Mouse (Mus musculus) layer of hippocampus, adult 8-10 months (tissue): ENCODE data around the gene Hoxd13. TPM values are rescaled to one million over a fixed set of nuclear protein-coding genes. Genes with fewer than 3 reads are reported as not detected.
A peak's percentile ranks its signal among the peaks of the same experiment; 100 is the strongest.

Experiments
- DNase-seq, 2 experiments: peaks; one replicate each; pipeline ENCODE4 v3.0.0; 2022; ENCODE audit warnings: low spot score in 2 of 2
- total RNA-seq, 4 experiments: library from RNA; stranded (reverse); gene quantifications; 2 replicates each; pipeline ENCODE4 v1.2.4; 2022

The Hoxd13 gene
- total RNA-seq, 4 experiments from 2014 or later = not detected

GRCm38 (mm10) chr2:74660421-74661375 is 7.4 kb upstream of the Hoxd13 start:
- DNase-seq = no peak

- no peak for DNase-seq
Measured at GRCm38 (mm10) chr2:74661685-74662084, 6.4 kb upstream of the Hoxd13 start.

- DNase-seq = peak in 1 of 2 experiments; percentile 60
Measured at GRCm38 (mm10) chr2:74663291-74663925, 4.7 kb upstream of the Hoxd13 start.

- no peak for DNase-seq
Measured at GRCm38 (mm10) chr2:74666411-74666810, 1.7 kb upstream of the Hoxd13 start.

- DNase-seq = no peak
Measured at GRCm38 (mm10) chr2:74667191-74667841, 794 bp upstream of the Hoxd13 start.

GRCm38 (mm10) chr2:74668370-74669229 is 490 bp downstream of the Hoxd13 start:
- DNase-seq = no peak

- no peak for DNase-seq
Measured at GRCm38 (mm10) chr2:74669230-74669578, 1.1 kb downstream of the Hoxd13 start.

- no peak for DNase-seq
Measured at GRCm38 (mm10) chr2:74669650-74670235, 1.6 kb downstream of the Hoxd13 start.

GRCm38 (mm10) chr2:74670632-74671188 is 2.6 kb downstream of the Hoxd13 start:
- no peak for DNase-seq

- DNase-seq = no peak
Measured at GRCm38 (mm10) chr2:74671847-74672246, 3.7 kb downstream of the Hoxd13 start.

GRCm38 (mm10) chr2:74672481-74673362 is 4.6 kb downstream of the Hoxd13 start:
- no peak for DNase-seq

GRCm38 (mm10) chr2:74673835-74674425 is 5.8 kb downstream of the Hoxd13 start:
- DNase-seq = no peak

GRCm38 (mm10) chr2:74674881-74675665 is 7.0 kb downstream of the Hoxd13 start, which contains the start of gene Hoxd12:
TSS of gene Hoxd12 (plus strand) at chr2:74675013.
- no peak for DNase-seq

GRCm38 (mm10) chr2:74675666-74676282 is 7.7 kb downstream of the Hoxd13 start:
- DNase-seq = no peak

- DNase-seq = no peak
Measured at GRCm38 (mm10) chr2:74676376-74677052, 8.4 kb downstream of the Hoxd13 start.

GRCm38 (mm10) chr2:74677106-74677505 is 9.0 kb downstream of the Hoxd13 start:
- DNase-seq = no peak
